Mouse (Mus musculus) lung, postnatal 0 days (tissue): ENCODE results near the gene Sipa1l2. TPM values are rescaled to one million over a fixed set of nuclear protein-coding genes. Genes with fewer than 3 reads are reported as not detected.

ENCODE experiments used
- ATAC-seq: fragments of 200-750 bp; cut with Nextera tagmentation; 2 replicates; pipeline ENCODE4 v1.8.0; 2017; ENCODE audit warnings: moderate library complexity
- DNase-seq: peaks from one replicate; pipeline ENCODE4 v3.0.0-alpha.2; 2016; ENCODE audit warnings: low spot score
- H3K27ac ChIP-seq: fragments of 300-500 bp; sonication (generic); 2 replicates; pipeline ENCODE4 v1.5.1; 2014; ENCODE audit warnings: antibody characterized with exemption, mild to moderate bottlenecking, low read length, mixed read lengths
- H3K27me3 ChIP-seq: fragments of 300-500 bp; sonication (generic); replicated peaks from 2 replicates; pipeline ENCODE4 v1.6.1; 2014; ENCODE audit warnings: low read length, mixed read lengths; ENCODE audit not compliant: insufficient read depth
- H3K36me3 ChIP-seq: fragments of 300-500 bp; sonication (generic); 2 replicates; pipeline ENCODE4 v1.6.1; 2014; ENCODE audit warnings: low read length, mixed read lengths; ENCODE audit not compliant: insufficient read depth
- H3K4me1 ChIP-seq: fragments of 300-500 bp; sonication (generic); 2 replicates; pipeline ENCODE4 v1.6.1; 2014; ENCODE audit warnings: antibody characterized with exemption, low read depth, low read length, mixed read lengths; ENCODE audit not compliant: insufficient read depth
- H3K4me2 ChIP-seq: fragments of 300-500 bp; sonication (generic); replicated peaks from 2 replicates; pipeline ENCODE4 v1.6.1; 2014; ENCODE audit warnings: low read depth, mild to moderate bottlenecking, low read length, moderate library complexity, mixed read lengths
- H3K4me3 ChIP-seq: fragments of 300-500 bp; sonication (generic); 2 replicates; pipeline ENCODE4 v1.5.1; 2014; ENCODE audit warnings: low read depth, low read length
- H3K9ac ChIP-seq: fragments of 300-500 bp; sonication (generic); replicated peaks from 2 replicates; pipeline ENCODE4 v1.6.1; 2014; ENCODE audit warnings: low read depth, mild to moderate bottlenecking
- H3K9me3 ChIP-seq: fragments of 300-500 bp; sonication (generic); 2 replicates; pipeline ENCODE4 v1.6.1; 2016; ENCODE audit warnings: low read length, mixed read lengths
- CTCF ChIP-seq: IDR thresholded peaks from 2 replicates; pipeline ENCODE4 v1.5.1; 2016; ENCODE audit warnings: antibody characterized with exemption, mild to moderate bottlenecking
- EP300 ChIP-seq: IDR thresholded peaks from 2 replicates; pipeline ENCODE4 v1.6.1; 2016; ENCODE audit warnings: antibody characterized with exemption, mild to moderate bottlenecking, control low read depth
- WGBS: fragments of 180-500 bp; shearing (Covaris S2); extraction: QIAGEN DNeasy Blood & Tissue Kit; methylation state at CpG from one replicate; pipeline ENCODE4 v1.1.7; 2014; 5-methylcytosine and 5-hydroxymethylcytosine counted together
- polyA plus RNA-seq: library from polyadenylated mRNA; unstranded; fragments of >200 nt; fragmentation: Nextera tagmentation; extraction: Ambion mirVana; gene quantifications from 2 replicates; pipeline ENCODE4 v1.2.1, GENCODE M21; 2015

Gene Sipa1l2
- polyA plus RNA-seq, 1 experiment from 2014 or later = 9.4 TPM

DNA sequence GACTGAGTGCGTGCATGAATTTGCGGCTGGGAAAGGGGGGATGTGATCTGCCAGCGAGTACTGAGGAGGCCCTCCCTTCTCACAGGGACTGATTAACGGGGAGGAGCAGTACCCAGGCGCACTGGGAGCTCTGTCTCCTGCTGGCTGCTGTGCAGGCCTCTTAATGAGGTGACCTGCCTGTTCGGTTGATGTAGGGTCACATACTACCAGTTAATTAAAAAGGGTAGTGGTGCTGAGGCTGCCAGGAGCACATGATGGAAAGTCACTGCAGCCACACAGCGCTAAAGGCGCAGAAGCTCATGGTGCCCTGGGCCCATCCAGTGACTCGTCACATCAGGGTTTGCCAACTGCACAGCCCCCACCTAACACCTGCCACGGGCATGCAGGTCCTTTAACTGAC, 145.7 kb downstream of the Sipa1l2 start:
- H3K4me3 ChIP-seq = no peak overlapping the region
- WGBS = 67% methylated on average over 10 of the region's 10 CpGs
- H3K36me3 ChIP-seq = no peaks in the 10 kb centered on the region
- H3K9me3 ChIP-seq = no peaks in the 10 kb centered on the region
- no peak overlapping the region for H3K27ac ChIP-seq
- no peak for ATAC-seq
- no peak overlapping the region for H3K9ac ChIP-seq
- TF ChIP-seq EP300 (no peak), CTCF (no peak)
- no peak for DNase-seq
- no peaks in the 10 kb centered on the region for H3K27me3 ChIP-seq
- no peak overlapping the region for H3K4me2 ChIP-seq
- no peaks in the 10 kb centered on the region for H3K4me1 ChIP-seq

DNA sequence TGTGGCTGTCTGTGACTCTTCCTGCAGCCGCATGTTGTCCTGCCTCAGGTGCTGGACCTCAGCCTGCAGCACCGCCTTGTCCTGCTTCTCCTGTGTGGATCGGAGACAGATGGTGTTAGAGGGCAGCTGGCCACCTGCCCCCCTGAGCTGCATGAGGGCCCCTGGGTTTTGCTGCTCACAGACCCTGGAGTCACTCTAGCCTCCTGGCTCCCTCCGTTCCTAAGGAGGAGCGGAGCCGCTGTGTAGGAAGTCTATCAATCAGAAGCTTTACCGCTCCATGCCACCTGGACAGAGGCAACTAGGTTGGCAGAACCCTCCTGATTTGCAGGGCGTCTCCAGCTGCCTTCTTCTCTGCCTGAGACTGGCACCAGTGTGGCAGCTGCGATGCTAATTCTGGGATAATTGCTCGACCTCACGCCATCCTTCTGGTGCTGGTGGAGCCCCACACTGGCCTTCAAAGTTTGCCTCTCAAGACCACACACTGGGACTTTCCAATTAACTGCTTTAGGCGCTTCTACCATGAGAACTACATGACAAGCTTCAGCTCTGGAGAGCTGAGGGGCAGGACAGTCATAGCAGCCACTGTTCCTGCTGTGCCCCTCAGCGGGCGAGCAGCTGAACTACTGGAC, 150.3 kb downstream of the Sipa1l2 start:
- Histone ChIP-seq H3K9ac (no peak overlapping the region), H3K9me3 (no peaks in the 10 kb centered on the region), H3K4me1 (no peaks in the 10 kb centered on the region), H3K4me3 (no peak overlapping the region), H3K27ac (no peak overlapping the region), H3K36me3 (no peaks in the 10 kb centered on the region), H3K4me2 (no peak overlapping the region), H3K27me3 (no peaks in the 10 kb centered on the region)
- TF ChIP-seq CTCF = no peak
- TF ChIP-seq EP300 = no peak
- 94% methylated on average over 14 of the region's 14 CpGs for WGBS
- DNase-seq (no peak), ATAC-seq (no peak)

DNA sequence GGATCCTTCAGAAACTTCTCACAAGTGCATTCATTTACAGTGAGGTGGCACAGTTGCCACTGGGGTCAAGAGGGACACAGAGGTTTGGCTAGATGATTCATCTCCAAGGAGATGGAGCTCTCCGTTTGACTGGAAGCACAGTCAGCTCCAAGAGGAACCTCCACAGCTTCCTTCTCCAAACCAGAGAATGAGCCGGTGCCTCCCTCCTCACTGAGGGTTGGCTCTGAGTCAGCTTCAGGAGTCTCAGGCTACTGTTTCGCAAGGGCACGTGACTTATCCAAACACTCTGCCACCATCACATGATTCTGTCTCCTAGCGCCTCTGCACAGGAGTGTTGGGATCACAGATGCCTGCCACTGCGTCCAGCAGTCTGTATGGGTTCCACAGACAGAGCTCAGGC, 153.5 kb downstream of the Sipa1l2 start:
- no peak overlapping the region for H3K27ac ChIP-seq
- TF ChIP-seq CTCF = no peak
- TF ChIP-seq EP300 = peak; percentile 55
- H3K4me2 ChIP-seq = no peak overlapping the region
- no peaks in the 10 kb centered on the region for H3K27me3 ChIP-seq
- 25% methylated on average over 6 of the region's 6 CpGs for WGBS
- peak; percentile 93 for ATAC-seq
- no peaks in the 10 kb centered on the region for H3K36me3 ChIP-seq
- DNase-seq = peak; percentile 94
- H3K4me1 ChIP-seq = no peaks in the 10 kb centered on the region; the same call in 1 of the 2 replicates
- H3K9ac ChIP-seq = no peak overlapping the region
- H3K9me3 ChIP-seq = no peaks in the 10 kb centered on the region
- no peak overlapping the region for H3K4me3 ChIP-seq

DNA sequence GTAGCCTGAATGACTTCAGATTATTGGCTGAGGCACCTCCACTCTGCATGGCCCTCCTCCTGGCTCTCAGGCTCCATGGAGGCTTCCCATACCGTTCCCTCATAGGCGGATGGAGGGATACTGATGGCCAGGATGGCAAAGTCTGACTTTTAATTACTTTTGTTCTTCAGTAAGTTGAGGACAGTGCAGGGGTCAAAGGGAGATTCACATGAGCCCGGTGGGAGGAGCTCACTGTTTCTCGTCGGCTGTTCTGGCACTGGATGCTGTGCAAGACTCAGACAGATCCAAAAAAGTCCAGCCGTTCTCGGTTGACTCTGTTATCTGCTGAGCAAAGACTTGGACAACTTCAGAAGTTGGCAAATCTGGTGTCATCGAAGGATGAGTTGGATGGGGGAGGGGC, 155.0 kb downstream of the Sipa1l2 start:
- Histone ChIP-seq H3K36me3 (no peaks in the 10 kb centered on the region), H3K9me3 (no peaks in the 10 kb centered on the region), H3K27ac (no peak overlapping the region), H3K4me1 (peaks cover 4% of the 10 kb centered on the region; the same call in 1 of the 2 replicates), H3K4me2 (no peak overlapping the region), H3K27me3 (no peaks in the 10 kb centered on the region), H3K9ac (no peak overlapping the region), H3K4me3 (no peak overlapping the region)
- 68% methylated on average over 8 of the region's 8 CpGs for WGBS
- no peak for TF ChIP-seq EP300
- DNase-seq (no peak), ATAC-seq (no peak)

DNA sequence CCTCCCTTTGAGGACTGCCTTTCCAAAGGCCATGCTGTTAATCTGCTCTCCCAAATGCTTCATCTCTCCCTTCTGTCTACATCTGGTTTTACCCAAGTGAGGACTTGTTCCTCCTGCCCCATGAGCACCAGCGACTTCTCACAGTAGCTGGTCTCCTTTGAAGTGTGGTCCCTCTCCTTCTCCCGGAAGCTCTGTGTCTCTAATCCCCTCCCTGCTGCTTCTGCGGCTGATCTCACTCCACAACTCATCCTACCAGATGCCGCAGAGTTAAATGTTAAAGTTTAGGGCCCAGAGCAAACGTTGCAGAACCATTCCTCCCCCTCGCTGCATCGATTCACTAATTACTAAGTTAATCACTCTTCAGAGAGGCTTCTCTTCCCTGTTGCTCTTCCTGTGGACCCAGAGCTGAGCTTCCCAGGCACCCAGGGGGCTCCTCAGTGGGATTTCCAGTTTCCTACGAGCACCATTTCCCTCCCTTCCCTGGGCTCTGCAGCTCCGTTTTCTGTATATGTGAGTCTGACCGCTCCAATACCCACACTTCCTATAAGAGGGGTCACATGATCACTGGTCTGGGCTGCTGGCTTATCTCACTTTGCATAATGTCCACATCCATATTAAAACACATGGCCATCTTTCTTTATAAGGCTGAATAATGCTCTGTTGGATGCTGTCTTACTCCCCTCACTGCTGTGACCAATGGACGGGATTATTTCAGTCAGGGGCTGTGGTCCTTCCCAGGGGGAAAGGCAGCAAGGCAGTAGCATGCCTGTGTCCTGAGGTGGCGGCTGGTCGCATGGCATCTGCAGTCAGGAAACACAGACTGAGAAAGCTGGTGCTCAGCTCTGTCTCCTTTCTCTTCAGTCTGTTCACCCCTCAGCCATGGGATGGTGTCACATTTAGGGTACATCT, 156.4 kb downstream of the Sipa1l2 start:
- DNase-seq = no peak
- H3K9me3 ChIP-seq = no peaks in the 10 kb centered on the region
- no peak for TF ChIP-seq EP300
- no peak for TF ChIP-seq CTCF
- H3K27me3 ChIP-seq = no peaks in the 10 kb centered on the region
- no peak overlapping the region for H3K4me3 ChIP-seq
- no peak overlapping the region for H3K27ac ChIP-seq
- no peaks in the 10 kb centered on the region for H3K36me3 ChIP-seq
- H3K9ac ChIP-seq = no peak overlapping the region
- H3K4me1 ChIP-seq = peaks cover 4% of the 10 kb centered on the region; the same call in 1 of the 2 replicates
- ATAC-seq = no peak
- H3K4me2 ChIP-seq = no peak overlapping the region
- 37% methylated on average over 13 of the region's 13 CpGs for WGBS

DNA sequence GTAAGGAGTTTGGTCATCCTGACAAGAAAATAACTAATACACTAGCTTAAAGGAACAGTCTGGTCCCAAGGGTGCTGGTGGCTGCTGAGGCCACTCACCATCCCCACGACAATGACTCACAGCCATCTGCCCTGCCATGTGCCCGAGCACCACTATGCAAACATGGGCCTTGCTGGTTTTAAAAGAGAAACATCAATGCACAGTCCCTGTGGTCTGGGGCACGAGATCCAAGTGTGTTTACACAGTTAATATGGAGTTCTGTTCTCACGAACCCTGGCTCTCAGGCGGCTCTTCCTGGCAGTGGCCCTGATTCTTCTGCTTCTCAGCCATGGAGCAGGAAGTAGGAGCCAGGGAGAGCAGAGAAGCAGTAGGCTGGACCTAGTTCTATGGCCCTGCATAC, 159.0 kb downstream of the Sipa1l2 start:
- Histone ChIP-seq H3K4me1 (peaks cover 4% of the 10 kb centered on the region; the same call in 1 of the 2 replicates), H3K36me3 (no peaks in the 10 kb centered on the region), H3K27me3 (no peaks in the 10 kb centered on the region), H3K4me2 (no peak overlapping the region), H3K9ac (no peak overlapping the region), H3K4me3 (no peak overlapping the region), H3K27ac (no peak overlapping the region), H3K9me3 (no peaks in the 10 kb centered on the region)
- ATAC-seq (peak; percentile 80), DNase-seq (peak; percentile 64)
- 26% methylated on average over 5 of the region's 5 CpGs for WGBS
- TF ChIP-seq EP300 (no peak), CTCF (no peak)
